Mouse (Mus musculus) kidney, postnatal 36 days (tissue): ENCODE data around the gene Carmil2.

ENCODE experiments used
- DNase-seq, 2 experiments: peaks; one replicate each; pipeline ENCODE4 v3.0.0; 2021 to 2022; ENCODE audit warnings: mixed read lengths in 2 of 2

Carmil2 gene

DNA sequence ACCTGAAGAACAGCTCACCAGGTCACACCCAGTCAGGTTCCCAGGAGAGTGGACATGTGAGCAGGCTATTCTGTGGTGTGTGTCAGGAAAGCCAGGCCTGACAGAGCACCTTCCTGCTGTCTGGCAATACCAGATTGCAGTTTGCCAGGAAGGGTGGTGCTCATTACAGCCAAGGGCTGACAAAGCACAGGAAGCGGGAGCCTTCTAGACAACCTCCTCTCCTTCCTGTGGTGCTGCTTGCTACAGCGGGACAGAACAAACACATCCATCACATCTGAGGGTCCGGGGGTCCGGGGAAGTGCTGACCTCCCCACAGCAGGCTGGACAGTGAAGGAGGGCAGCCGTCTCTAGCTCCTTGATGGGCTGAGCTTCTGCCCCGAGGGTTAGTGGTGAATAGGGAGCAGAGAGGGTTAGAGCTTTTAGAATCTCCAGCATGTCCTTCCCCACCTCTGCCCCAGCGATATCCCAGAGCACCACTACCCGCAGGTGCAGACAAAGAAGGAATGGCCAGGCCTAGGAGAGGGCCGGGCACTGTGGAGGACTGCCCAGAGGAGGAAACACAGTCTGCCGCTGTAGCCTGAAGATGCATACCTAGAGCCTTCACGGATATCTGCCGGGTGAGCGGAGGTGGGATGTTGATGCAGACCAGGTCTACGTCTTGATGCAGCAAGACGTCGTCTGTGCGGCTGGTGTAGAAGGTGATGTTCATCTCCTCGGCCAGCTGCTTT is 41.5 kb downstream of the Carmil2 start:
- DNase-seq = peak; percentile 67 to 86

DNA sequence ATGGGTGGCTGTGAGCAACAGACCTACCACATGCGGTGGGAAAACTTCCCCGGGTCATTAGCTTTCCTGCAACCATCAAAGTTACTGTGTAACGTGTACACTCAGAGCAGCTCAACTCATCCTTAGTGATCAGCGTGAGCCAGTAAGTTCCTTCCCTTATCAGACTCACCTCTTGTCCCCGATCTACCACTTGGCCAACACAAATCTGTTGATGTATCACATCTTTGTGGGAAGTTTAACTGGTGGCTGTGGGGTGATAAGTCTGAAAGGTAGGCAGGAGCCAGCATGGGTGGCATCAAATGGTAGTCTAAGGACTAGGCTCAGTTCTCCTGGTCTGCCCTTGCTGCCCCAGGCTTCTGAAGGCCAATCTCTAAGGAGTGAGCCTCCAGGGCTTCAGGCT is 46.1 kb downstream of the Carmil2 start:
- no peak for DNase-seq

DNA sequence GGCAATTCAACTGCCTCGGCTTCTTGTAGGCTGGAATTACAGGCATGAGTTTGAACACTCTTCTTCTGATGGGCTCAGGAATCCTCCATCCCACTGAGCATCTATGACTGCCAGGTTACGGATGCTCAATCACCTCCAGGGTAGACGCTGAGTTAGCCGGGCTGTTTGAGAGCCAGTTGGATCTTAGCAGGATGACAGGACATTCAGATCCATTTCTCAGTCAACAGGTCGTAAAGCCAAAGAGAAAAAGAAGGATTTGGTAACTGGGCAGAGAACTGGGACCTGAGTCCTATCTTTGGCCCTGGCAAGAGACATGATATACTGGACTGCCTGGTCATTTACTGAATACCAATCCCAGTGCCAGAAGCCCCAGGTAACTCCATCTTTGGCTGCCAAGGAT is 53.1 kb downstream of the Carmil2 start:
- DNase-seq = no peak

DNA sequence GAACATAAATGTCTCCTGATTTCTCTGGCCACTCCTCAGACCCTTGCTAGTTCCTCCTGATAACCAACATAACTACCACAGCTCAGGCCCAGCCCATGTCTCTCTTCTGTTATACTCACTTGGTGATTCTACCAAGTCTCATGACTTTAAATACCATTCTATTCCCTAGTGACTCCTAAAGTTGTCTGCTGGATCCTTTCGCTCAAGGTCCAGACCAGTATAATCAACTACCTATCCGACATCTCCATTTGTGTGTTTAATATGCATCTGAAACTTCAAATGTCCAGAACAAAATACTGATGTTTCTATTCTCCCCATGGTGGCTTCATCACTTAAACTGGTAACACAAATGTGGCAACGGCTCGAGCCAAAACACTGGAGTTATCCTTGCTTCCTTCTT is 57.2 kb downstream of the Carmil2 start:
- no peak for DNase-seq
